Mouse (Mus musculus) thymus, adult 18-20 months (tissue): ENCODE results near the gene Qrich2.
"Not testable (repeated sequence)": the region's sequence is repeated elsewhere in the genome, so short reads cannot be mapped to it uniquely, and the experiment has no call there.

Experiments
- DNase-seq, 2 experiments: peaks; one replicate each; pipeline ENCODE4 v3.0.0; 2022; ENCODE audit warnings: mixed read lengths in 2 of 2

Qrich2 gene

GRCm38 (mm10) chr11:116466141-116466540, at the start of gene Qrich2:
Gene Qrich2, minus strand, starts transcription at chr11:116466241.
- DNase-seq, result no peak

- DNase-seq, result no peak
Measured at GRCm38 (mm10) chr11:116515330-116516020, 49.4 kb upstream of the Qrich2 start.

GRCm38 (mm10) chr11:116513531-116514038, 47.5 kb upstream of the Qrich2 start:
- DNase-seq, result no peak

GRCm38 (mm10) chr11:116512987-116513386, 46.9 kb upstream of the Qrich2 start:
- DNase-seq, result no peak

- no peak for DNase-seq
Measured at GRCm38 (mm10) chr11:116512154-116512553, 46.1 kb upstream of the Qrich2 start.

- DNase-seq, result no peak
Measured at GRCm38 (mm10) chr11:116511301-116511868, 45.3 kb upstream of the Qrich2 start.

GRCm38 (mm10) chr11:116508689-116509088, 42.6 kb upstream of the Qrich2 start:
- DNase-seq, result no peak

GRCm38 (mm10) chr11:116506151-116506875, 40.3 kb upstream of the Qrich2 start:
- DNase-seq, result no peak

- DNase-seq, result no peak
Measured at GRCm38 (mm10) chr11:116505573-116505972, 39.5 kb upstream of the Qrich2 start.

GRCm38 (mm10) chr11:116504516-116504915, 38.5 kb upstream of the Qrich2 start:
- no peak for DNase-seq

GRCm38 (mm10) chr11:116501005-116501746, 35.1 kb upstream of the Qrich2 start:
- DNase-seq, result no peak

GRCm38 (mm10) chr11:116499018-116499417, 33.0 kb upstream of the Qrich2 start:
- no peak for DNase-seq

- DNase-seq, result no peak
Measured at GRCm38 (mm10) chr11:116498596-116498995, 32.6 kb upstream of the Qrich2 start.

- no peak for DNase-seq
Measured at GRCm38 (mm10) chr11:116497313-116497712, 31.3 kb upstream of the Qrich2 start.

GRCm38 (mm10) chr11:116494474-116495174, 28.6 kb upstream of the Qrich2 start:
- no peak for DNase-seq

- peak; percentile 13 to 33 for DNase-seq
Measured at GRCm38 (mm10) chr11:116493795-116494252, 27.8 kb upstream of the Qrich2 start, which contains the start of gene Prpsap1. Gene Prpsap1, minus strand, starts transcription at chr11:116494202.

GRCm38 (mm10) chr11:116493191-116493590, 27.1 kb upstream of the Qrich2 start:
- no peak for DNase-seq

GRCm38 (mm10) chr11:116492507-116492906, 26.5 kb upstream of the Qrich2 start:
- not testable (repeated sequence) for DNase-seq

GRCm38 (mm10) chr11:116491338-116491737, 25.3 kb upstream of the Qrich2 start:
- DNase-seq, result no peak

GRCm38 (mm10) chr11:116490232-116491107, 24.4 kb upstream of the Qrich2 start:
- DNase-seq, result peak; percentile 75 to 78

- DNase-seq, result peak in 1 of 2 experiments; percentile 22
Measured at GRCm38 (mm10) chr11:116489771-116490231, 23.8 kb upstream of the Qrich2 start.
